Mouse (Mus musculus) induced T-regulatory cell, adult 2 months (primary cell): ENCODE data around the gene Phf1.

ENCODE experiments used
- DNase-seq: peaks from one replicate; pipeline ENCODE4 v3.0.0-alpha.2; 2012; ENCODE audit warnings: low read depth

Phf1 gene

GRCm38 (mm10) chr17:26951406-26951805, 18.6 kb downstream of the Phf1 start:
- peak; percentile 80 for DNase-seq

- DNase-seq = no peak
Measured at GRCm38 (mm10) chr17:26951952-26952877, 19.4 kb downstream of the Phf1 start.

- no peak for DNase-seq
Measured at GRCm38 (mm10) chr17:26953201-26953600, 20.3 kb downstream of the Phf1 start.

GRCm38 (mm10) chr17:26953726-26954125, 20.9 kb downstream of the Phf1 start:
- no peak for DNase-seq

GRCm38 (mm10) chr17:26956309-26956708, 23.5 kb downstream of the Phf1 start:
- DNase-seq = no peak

- no peak for DNase-seq
Measured at GRCm38 (mm10) chr17:26956895-26957294, 24.0 kb downstream of the Phf1 start.

- DNase-seq = no peak
Measured at GRCm38 (mm10) chr17:26957872-26958271, 25.0 kb downstream of the Phf1 start.

- DNase-seq = no peak
Measured at GRCm38 (mm10) chr17:26958880-26959279, 26.0 kb downstream of the Phf1 start.

- no peak for DNase-seq
Measured at GRCm38 (mm10) chr17:26959815-26960214, 27.0 kb downstream of the Phf1 start.

- no peak for DNase-seq
Measured at GRCm38 (mm10) chr17:26961572-26962240, 28.9 kb downstream of the Phf1 start.

- DNase-seq = no peak
Measured at GRCm38 (mm10) chr17:26966993-26967392, 34.1 kb downstream of the Phf1 start.

- no peak for DNase-seq
Measured at GRCm38 (mm10) chr17:26967477-26967876, 34.6 kb downstream of the Phf1 start.

GRCm38 (mm10) chr17:26968200-26968611, 35.4 kb downstream of the Phf1 start:
- no peak for DNase-seq

- DNase-seq = no peak
Measured at GRCm38 (mm10) chr17:26969257-26969656, 36.4 kb downstream of the Phf1 start.

- no peak for DNase-seq
Measured at GRCm38 (mm10) chr17:26970221-26970620, 37.4 kb downstream of the Phf1 start.

- DNase-seq = no peak
Measured at GRCm38 (mm10) chr17:26971247-26971905, 38.5 kb downstream of the Phf1 start.

- DNase-seq = no peak
Measured at GRCm38 (mm10) chr17:26972107-26972506, 39.3 kb downstream of the Phf1 start.

- DNase-seq = peak; percentile 97
Measured at GRCm38 (mm10) chr17:26972703-26973574, 40.1 kb downstream of the Phf1 start, which contains the start of gene Zbtb9. TSS of gene Zbtb9 (plus strand) at chr17:26973167.

- DNase-seq = no peak
Measured at GRCm38 (mm10) chr17:26974547-26974946, 41.7 kb downstream of the Phf1 start.

GRCm38 (mm10) chr17:26975415-26975814, 42.6 kb downstream of the Phf1 start:
- DNase-seq = peak; percentile 38

- peak; percentile 47 for DNase-seq
Measured at GRCm38 (mm10) chr17:26977354-26977753, 44.5 kb downstream of the Phf1 start.

GRCm38 (mm10) chr17:26979426-26979825, 46.6 kb downstream of the Phf1 start:
- DNase-seq = no peak
